In the genomic region with DNA sequence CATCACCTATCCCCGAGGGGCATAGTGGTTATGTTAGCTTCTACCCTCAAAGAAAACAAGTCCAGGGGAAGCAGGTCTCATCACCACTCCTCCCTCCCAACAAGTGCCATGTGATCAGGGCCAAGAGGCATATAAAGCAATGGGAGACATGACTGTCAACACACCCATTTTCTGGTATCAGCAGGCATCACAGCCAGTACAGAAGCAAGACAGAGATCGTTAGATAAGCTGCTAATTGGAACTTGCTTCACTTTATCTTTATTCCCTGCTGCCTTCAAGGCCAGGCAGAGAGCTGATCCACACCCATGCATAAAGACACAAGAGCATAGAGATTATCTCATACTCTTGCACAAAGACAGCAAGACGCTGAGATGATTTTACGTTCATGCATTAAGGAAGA, we compare ENCODE assay signal across 29 mouse cellular contexts. TPM values are rescaled to one million over a fixed set of nuclear protein-coding genes. Genes with fewer than 3 reads are reported as not detected.
DNase-seq lines count a peak whose midpoint lies in the region; ATAC-seq and TF ChIP-seq lines count a peak whose summit lies in the region.
"Had no signal": no experiment of that assay in that cellular context is flagged by ENCODE, and none has a peak within 500 bp of the region (broad histone marks: within the 10 kb centered on the region; RNA-seq: fewer than 3 reads in every experiment).

No protein-coding gene starts in this region.

- H3K4me1 ChIP-seq in G1E (ENCODE audit: insufficient read depth, low read depth, low read length), result peaks cover 10% of the 10 kb centered on the region
- peaks cover 0 to 9% of the 10 kb centered on the region in 2 experiments; a peak in 3 of 4 replicates for H3K4me1 ChIP-seq in liver, embryonic 14.5 days (replicated peaks; ENCODE audit: control insufficient read depth in 2 of 2, insufficient read depth in 2 of 2, low read length in 1 of 2)
- H3K4me1 ChIP-seq in embryonic facial prominence, embryonic 10.5 days, result no peaks in the 10 kb centered on the region
- H3K4me1 ChIP-seq: forebrain, embryonic 10.5 days; forebrain, embryonic 15.5 days; heart, embryonic 15.5 days; hindbrain, embryonic 13.5 days had no signal

- H3K9me3 ChIP-seq in G1E (replicated peaks), result no peaks in the 10 kb centered on the region
- H3K9me3 ChIP-seq in liver, embryonic 14.5 days (ENCODE audit: control insufficient read depth, low read length), result no peaks in the 10 kb centered on the region
- H3K9me3 ChIP-seq in embryonic facial prominence, embryonic 10.5 days, result no peaks in the 10 kb centered on the region
- H3K9me3 ChIP-seq: forebrain, embryonic 10.5 days; forebrain, embryonic 15.5 days; heart, embryonic 15.5 days; hindbrain, embryonic 13.5 days had no signal

- H3K36me3 ChIP-seq in G1E (replicated peaks), result no peaks in the 10 kb centered on the region
- no peaks in the 10 kb centered on the region for H3K36me3 ChIP-seq in liver, embryonic 14.5 days (replicated peaks; ENCODE audit: control insufficient read depth, insufficient read depth, low read depth)
- H3K36me3 ChIP-seq in embryonic facial prominence, embryonic 10.5 days (replicated peaks), result no peaks in the 10 kb centered on the region
- H3K36me3 ChIP-seq: forebrain, embryonic 10.5 days; forebrain, embryonic 15.5 days; heart, embryonic 15.5 days; hindbrain, embryonic 13.5 days had no signal

- TF ChIP-seq CTCF in G1E (IDR thresholded peaks at IDR 0.05; ENCODE audit: low read depth, low read length), result no peak
- TF ChIP-seq CTCF in liver, embryonic 14.5 days (IDR thresholded peaks at IDR 0.05; ENCODE audit: low read depth), result no peak

- no peak overlapping the region for H3K4me3 ChIP-seq in G1E (ENCODE audit: low read depth, low read length)
- no peak overlapping the region for H3K4me3 ChIP-seq in liver, embryonic 14.5 days (ENCODE audit: insufficient read depth in 1 of 2, low read depth in 2 of 2, low read length in 2 of 2)
- H3K4me3 ChIP-seq in embryonic facial prominence, embryonic 10.5 days, result no peak overlapping the region
- H3K4me3 ChIP-seq: forebrain, embryonic 10.5 days; forebrain, embryonic 15.5 days; heart, adult 2 months; heart, embryonic 15.5 days; hindbrain, embryonic 13.5 days had no signal

- WGBS in liver, embryonic 14.5 days (ENCODE audit: insufficient replicate concordance), result 20% methylated on average over 4 of the region's 4 CpGs
- WGBS in embryonic facial prominence, embryonic 10.5 days, result 71% methylated on average over 4 of the region's 4 CpGs

- H3K27me3 ChIP-seq in G1E (ENCODE audit: insufficient read depth, low read length), result no peaks in the 10 kb centered on the region
- H3K27me3 ChIP-seq in liver, embryonic 14.5 days (ENCODE audit: control insufficient read depth, insufficient read depth, low read length), result no peaks in the 10 kb centered on the region
- H3K27me3 ChIP-seq in embryonic facial prominence, embryonic 10.5 days (replicated peaks; ENCODE audit: low read depth, poor library complexity, severe bottlenecking), result no peaks in the 10 kb centered on the region
- H3K27me3 ChIP-seq: forebrain, embryonic 15.5 days; heart, embryonic 15.5 days; hindbrain, embryonic 13.5 days had no signal

- TF ChIP-seq EP300 in liver, embryonic 14.5 days (IDR thresholded peaks at IDR 0.05; ENCODE audit: low read depth), result 0 out of 2 replicates have a peak, but pooled peaks have one; percentile 36

- peak; percentile 83 for ATAC-seq in G1E (ENCODE audit: extremely low read depth, insufficient number of reproducible peaks, low FRiP score, poor library complexity, severe bottlenecking)
- peak; percentile 89 for ATAC-seq in liver, embryonic 14.5 days (ENCODE audit: insufficient read depth)
- ATAC-seq in megakaryocyte progenitor cell, adult 5-6 weeks (replicated peaks; ENCODE audit: poor library complexity), result 0 out of 2 replicates have a peak, but pooled peaks have one; percentile 20
- ATAC-seq in frontal cortex, adult (ENCODE audit: low TSS enrichment), result no peak
- ATAC-seq: activated CD4-positive, CD25-positive, alpha-beta regulatory T cell, adult 4 months; CD4-positive, CD25-positive, alpha-beta regulatory T cell, adult 4 months; forebrain, embryonic 15.5 days; hindbrain, postnatal 0 days; Patski had no signal

- no peak overlapping the region; the same call in 1 of the 2 replicates for H3K4me2 ChIP-seq in liver, embryonic 14.5 days (ENCODE audit: low read depth)
- H3K4me2 ChIP-seq: forebrain, embryonic 15.5 days; heart, embryonic 11.5 days; heart, embryonic 15.5 days; hindbrain, embryonic 13.5 days had no signal

- no peak for DNase-seq in G1E (ENCODE audit: low spot score)
- peak; percentile 11 for DNase-seq in liver
- peak in 2 of 3 experiments; percentile 5 to 11 for DNase-seq in liver, embryonic 14.5 days (ENCODE audit: low read depth in 3 of 3, low spot score in 3 of 3)
- no peak for DNase-seq in embryonic facial prominence, embryonic 10.5 days (ENCODE audit: low spot score)
- no peak for DNase-seq in frontal cortex, postnatal 25 days (ENCODE audit: low spot score in 2 of 2)
- DNase-seq: adrenal gland, postnatal 14 days; B cell, adult 2 months; cerebellum, adult 9-10 months; cerebellum, postnatal 36 days; gastrocnemius, postnatal 14 days; heart, adult 2 months; heart, postnatal 14 days had no signal

- H3K27ac ChIP-seq in liver, embryonic 14.5 days, result no peak overlapping the region
- H3K27ac ChIP-seq in embryonic facial prominence, embryonic 10.5 days (replicated peaks), result no peak overlapping the region
- H3K27ac ChIP-seq: forebrain, embryonic 10.5 days; forebrain, embryonic 15.5 days; heart, adult 2 months; heart, embryonic 15.5 days; hindbrain, embryonic 13.5 days; hindbrain, postnatal 0 days had no signal

- no peak overlapping the region for H3K9ac ChIP-seq in liver, embryonic 14.5 days (replicated peaks)
- H3K9ac ChIP-seq: forebrain, embryonic 15.5 days; heart, embryonic 15.5 days; hindbrain, embryonic 13.5 days had no signal

RNA-seq across cellular contexts. Expression of a gene that starts 34.2 kb away (rescaled TPM):
- total RNA-seq in G1E (2014; fragmentation: Nextera tagmentation) (not detected in 2 replicates), G1E (2017) (not detected in 2 replicates)
- not detected in 2 replicates for polyA plus RNA-seq in G1E (2012)
- polyA plus RNA-seq in liver, embryonic 14.5 days (2012; rRNA removed), result not detected in 2 replicates
- polyA plus RNA-seq in liver, embryonic 14.5 days (2014; fragmentation: Nextera tagmentation; extraction: Ambion mirVana), result not detected in 2 replicates
- total RNA-seq in megakaryocyte progenitor cell, adult 5-6 weeks (2015), result not detected in 2 replicates
- total RNA-seq in megakaryocyte progenitor cell, adult 5-6 weeks (2017), result not detected in 2 replicates
- polyA plus RNA-seq in embryonic facial prominence, embryonic 10.5 days (2016; fragmentation: Nextera tagmentation; extraction: Ambion mirVana), result not detected in 2 replicates
- total RNA-seq: adrenal gland, adult 18-20 months; adrenal gland, postnatal 14 days; gastrocnemius, adult 18-20 months; gastrocnemius, postnatal 14 days; heart, adult 2 months; heart, postnatal 14 days; hematopoietic stem cell, adult 5-6 weeks; hindbrain, postnatal 0 days had no signal
- polyA plus RNA-seq: activated CD4-positive, CD25-positive, alpha-beta regulatory T cell, adult 4 months; CD4-positive, CD25-positive, alpha-beta regulatory T cell, adult 4 months; embryonic facial prominence, embryonic 14.5 days; forebrain, embryonic 10.5 days; forebrain, embryonic 15.5 days; frontal cortex, adult 2 months; gonadal fat pad, adult 2 months; heart, adult 2 months; heart, embryonic 11.5 days; heart, embryonic 15.5 days; hindbrain, embryonic 13.5 days; hindbrain, postnatal 0 days; Patski had no signal

RNA-seq across cellular contexts. Expression of a gene that starts 43.6 kb away (rescaled TPM):
- total RNA-seq in G1E (2014; fragmentation: Nextera tagmentation) (not detected in 2 replicates), G1E (2017) (0.06 TPM in 1 of 2 replicates, not detected in the other)
- polyA plus RNA-seq in G1E (2012), result not detected in 2 replicates
- 19.3 and 31.1 TPM in 2 replicates for polyA plus RNA-seq in liver, embryonic 14.5 days (2012; rRNA removed)
- 39.3 and 39.7 TPM in 2 replicates for polyA plus RNA-seq in liver, embryonic 14.5 days (2014; fragmentation: Nextera tagmentation; extraction: Ambion mirVana)
- total RNA-seq in megakaryocyte progenitor cell, adult 5-6 weeks (2015), result not detected in 2 replicates
- total RNA-seq in megakaryocyte progenitor cell, adult 5-6 weeks (2017), result not detected in 2 replicates
- 0.15 TPM in 1 of 2 replicates, not detected in the other for polyA plus RNA-seq in embryonic facial prominence, embryonic 10.5 days (2016; fragmentation: Nextera tagmentation; extraction: Ambion mirVana)
- total RNA-seq: adrenal gland, adult 18-20 months; gastrocnemius, adult 18-20 months; gastrocnemius, postnatal 14 days; heart, adult 2 months; heart, postnatal 14 days; hematopoietic stem cell, adult 5-6 weeks had no signal
- polyA plus RNA-seq: forebrain, embryonic 15.5 days; frontal cortex, adult 2 months; heart, adult 2 months; heart, embryonic 15.5 days; hindbrain, embryonic 13.5 days; hindbrain, postnatal 0 days had no signal

Comparison
In these comparisons a context has a peak if more than half of its experiments do, and no peak if none do; other contexts are left out.
1. DNase-seq: peak in liver (single experiment) and liver, embryonic 14.5 days (2 of 3); none in G1E (single experiment), embryonic facial prominence, embryonic 10.5 days (single experiment) and frontal cortex, postnatal 25 days (0 of 2).
2. RNA of a gene that starts 43.6 kb away (polyA plus RNA-seq): 19.3 to 39.7 TPM in liver, embryonic 14.5 days; 0.15 TPM in embryonic facial prominence, embryonic 10.5 days and not detected in G1E; every median in the first group is over 10 times any median in the second.